Mouse (Mus musculus) thymus, adult 18-20 months (tissue): Measurements from ENCODE around the gene Zfp704.

Experiments used
- DNase-seq, 2 experiments: peaks; one replicate each; pipeline ENCODE4 v3.0.0; 2022; ENCODE audit warnings: mixed read lengths in 2 of 2

Zfp704 gene

DNA sequence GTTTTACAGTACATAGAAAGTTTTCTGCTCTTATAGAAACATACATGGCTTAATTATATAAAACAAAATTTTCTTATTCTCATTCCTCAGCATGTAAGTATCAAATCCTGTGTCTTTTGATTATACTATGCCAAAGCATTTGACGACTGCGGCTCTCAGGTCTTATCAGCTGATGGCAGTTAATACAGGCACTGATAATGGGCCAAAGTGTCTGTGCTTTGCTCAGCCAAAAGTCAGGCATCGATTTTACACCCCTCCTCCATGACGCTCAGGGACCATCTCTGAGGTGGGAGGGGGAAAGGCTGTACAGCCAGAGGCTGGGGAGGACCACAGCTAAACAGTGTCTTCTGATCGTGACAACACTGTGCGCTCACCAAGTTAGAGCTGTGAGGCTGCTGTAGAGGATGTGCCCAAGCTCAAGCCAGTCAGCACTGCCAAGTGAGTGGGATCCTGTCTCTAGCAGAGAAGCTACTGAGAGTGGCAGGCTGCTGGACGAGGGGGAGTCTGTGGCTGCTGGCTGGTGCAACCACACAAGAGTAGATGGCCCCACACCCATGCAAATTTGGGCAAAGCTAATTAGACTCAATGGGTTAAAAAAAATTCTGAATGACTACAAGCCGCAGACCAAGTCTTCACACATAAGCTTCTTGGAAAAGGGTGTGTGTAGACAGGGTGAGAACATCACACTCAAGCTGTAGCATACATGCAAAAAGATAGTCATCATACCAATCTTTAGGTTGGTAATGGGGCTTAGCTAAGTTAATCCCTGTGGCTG is 155.1 kb downstream of the Zfp704 start:
- no peak for DNase-seq

DNA sequence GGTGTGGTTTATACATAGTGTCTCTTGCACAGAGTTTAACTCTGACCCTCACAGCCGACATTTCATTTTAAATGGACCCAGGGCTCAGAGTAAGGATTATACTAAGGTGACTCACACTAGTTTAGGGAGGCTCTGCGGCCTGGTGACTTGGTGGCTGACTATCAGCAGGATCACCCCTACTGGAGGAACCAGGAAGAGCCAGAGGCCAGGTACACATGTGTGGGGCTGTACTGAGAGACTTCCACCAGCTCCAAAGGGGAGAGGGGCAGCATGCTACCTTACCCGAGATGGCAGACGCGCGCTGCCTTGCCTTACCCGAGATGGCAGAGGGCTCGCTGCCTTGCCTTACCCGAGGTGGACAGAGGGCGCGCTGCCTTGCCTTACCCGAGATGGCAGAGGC is 159.4 kb downstream of the Zfp704 start:
- DNase-seq = no peak

GRCm38 (mm10) chr3:9449261-9450007 is 160.5 kb downstream of the Zfp704 start:
- no peak for DNase-seq

DNA sequence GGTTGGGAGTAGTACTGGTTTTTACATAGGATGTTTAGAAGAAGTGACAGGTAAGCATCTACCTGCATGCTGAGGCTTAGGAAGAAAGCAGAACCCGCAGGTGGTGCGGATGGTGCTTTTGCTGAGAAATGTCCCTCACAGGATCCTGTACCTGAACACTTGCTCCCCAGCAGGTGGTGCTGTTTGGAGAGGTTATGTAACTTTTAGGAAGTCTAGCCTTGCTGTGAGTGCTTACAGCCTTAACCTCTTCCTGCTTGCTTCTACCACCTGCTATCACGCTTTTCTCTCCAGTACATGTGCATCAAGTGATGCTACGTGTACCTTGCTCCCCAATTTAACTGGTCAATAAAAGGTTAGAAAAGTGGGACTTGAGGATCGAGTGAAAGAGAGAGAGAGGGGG is 161.3 kb downstream of the Zfp704 start:
- DNase-seq = no peak

- no peak for DNase-seq
Observed at GRCm38 (mm10) chr3:9444558-9444957, 165.3 kb downstream of the Zfp704 start.

- no peak for DNase-seq
Observed at GRCm38 (mm10) chr3:9443981-9444380, 165.9 kb downstream of the Zfp704 start.

DNA sequence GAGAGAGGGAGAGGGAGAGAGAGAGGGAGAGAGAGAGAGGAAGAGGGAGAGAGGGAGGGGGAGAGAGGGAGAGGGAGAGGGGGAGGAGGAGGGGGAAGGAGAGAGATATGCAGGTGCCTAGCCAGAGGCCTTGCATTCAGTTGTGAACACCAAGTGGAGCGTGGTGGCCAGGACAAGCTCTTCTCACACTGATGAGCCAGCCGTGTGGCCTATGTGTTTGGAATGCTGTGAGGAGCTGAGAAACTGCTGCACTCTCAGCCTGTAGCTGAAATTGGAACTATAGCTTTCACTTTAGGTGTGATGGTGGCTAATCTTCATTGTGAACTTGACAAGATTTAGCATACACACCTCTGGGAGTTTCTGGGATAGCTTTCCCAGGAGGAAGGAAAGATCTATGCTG is 166.4 kb downstream of the Zfp704 start:
- no peak for DNase-seq

GRCm38 (mm10) chr3:9441566-9442540 is 168.0 kb downstream of the Zfp704 start:
- DNase-seq = no peak

- DNase-seq = no peak
Observed at GRCm38 (mm10) chr3:9440466-9440865, 169.4 kb downstream of the Zfp704 start.

GRCm38 (mm10) chr3:9439619-9440286 is 170.1 kb downstream of the Zfp704 start:
- no peak for DNase-seq

DNA sequence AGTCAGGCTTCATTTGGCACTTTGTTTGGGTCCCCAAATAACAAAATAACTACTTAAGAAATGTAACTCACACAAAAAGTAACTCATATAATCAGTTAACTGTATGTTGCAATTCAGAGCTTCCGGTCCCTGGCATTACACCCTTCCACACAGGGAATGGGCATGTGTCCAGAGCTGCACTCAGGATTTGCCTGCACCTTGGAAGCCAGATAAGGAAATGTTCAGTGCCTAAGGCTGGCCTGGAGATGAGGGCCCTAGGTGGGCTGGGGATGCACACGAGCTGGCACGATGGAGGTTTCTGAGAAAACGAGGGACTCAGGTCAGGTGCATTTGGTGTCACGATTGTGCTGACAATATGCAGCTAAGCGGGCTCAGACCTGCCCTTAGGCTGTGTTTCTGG is 173.6 kb downstream of the Zfp704 start:
- DNase-seq = no peak

DNA sequence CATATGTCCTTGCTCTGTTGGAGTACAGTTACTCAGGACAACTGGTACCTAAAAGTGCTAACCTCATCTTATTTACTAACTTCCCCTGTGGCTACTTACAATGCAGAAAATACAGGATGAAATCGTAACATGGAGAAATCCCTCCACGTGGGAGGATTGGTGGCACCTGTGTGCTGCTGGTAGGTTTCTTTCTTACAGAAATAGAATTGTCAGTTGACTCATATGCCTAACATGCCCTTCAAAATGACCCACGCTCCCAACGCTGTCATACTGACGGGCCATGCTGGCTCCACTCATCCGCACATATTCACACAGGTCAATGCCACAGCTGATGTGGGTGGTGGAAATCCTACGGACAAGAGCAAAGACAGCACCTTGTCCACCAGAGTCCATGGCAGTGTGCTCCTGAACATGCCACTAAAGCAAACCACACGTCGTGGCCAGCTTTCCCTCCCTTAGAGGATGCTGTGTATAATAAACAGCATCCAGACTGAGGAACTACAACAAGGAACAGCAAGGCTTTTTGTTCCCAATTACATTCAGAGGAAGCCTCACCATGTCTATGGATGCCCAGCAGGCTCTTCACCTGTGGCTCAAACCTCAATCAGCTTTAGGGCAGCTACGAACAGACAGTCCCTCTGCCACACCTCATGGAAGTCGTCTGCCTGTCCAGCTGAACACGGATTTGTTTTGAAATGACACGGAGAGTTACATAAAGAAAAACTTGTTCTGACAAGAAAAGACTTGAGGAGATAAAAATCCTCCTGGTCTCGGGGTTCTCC is 175.3 kb downstream of the Zfp704 start:
- no peak for DNase-seq

DNA sequence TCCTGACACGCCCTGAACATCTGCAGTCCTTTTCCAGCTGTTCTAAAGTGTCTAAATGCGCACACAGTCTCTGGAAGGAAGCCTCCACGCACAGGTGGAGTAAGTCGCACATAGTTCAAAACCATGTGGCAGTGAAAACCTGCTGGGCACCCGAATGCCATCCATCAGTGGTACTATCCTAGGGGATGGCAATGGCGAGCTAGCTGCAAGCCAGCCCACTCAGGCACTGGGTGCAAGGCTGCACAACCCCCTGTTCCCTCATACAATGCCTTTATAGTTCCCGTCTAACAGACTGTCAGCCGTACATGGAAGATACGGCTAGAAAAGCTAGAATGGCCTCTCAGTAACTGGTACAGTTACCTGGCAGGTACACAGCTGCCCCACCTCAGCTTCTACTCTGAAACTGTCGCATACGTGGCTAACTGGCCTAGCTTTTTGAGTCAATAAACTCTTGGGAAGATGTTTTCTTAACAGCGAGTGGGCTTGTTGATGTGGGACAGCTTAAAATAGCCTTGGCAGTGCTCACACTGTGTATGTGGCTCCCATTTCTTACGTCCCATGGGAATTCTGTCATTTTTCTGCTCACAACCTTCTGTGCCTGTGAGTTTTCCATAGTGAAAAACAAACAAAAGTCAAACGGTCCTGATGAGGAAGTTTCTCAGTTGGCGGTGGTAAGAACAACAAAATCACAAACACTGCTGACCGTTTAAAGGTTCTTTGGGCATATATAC is 176.9 kb downstream of the Zfp704 start:
- DNase-seq = no peak

GRCm38 (mm10) chr3:9432226-9432625 is 177.7 kb downstream of the Zfp704 start:
- no peak for DNase-seq

- DNase-seq = no peak
Observed at GRCm38 (mm10) chr3:9429946-9430345, 179.9 kb downstream of the Zfp704 start.

GRCm38 (mm10) chr3:9427826-9428225 is 182.1 kb downstream of the Zfp704 start:
- DNase-seq = no peak

DNA sequence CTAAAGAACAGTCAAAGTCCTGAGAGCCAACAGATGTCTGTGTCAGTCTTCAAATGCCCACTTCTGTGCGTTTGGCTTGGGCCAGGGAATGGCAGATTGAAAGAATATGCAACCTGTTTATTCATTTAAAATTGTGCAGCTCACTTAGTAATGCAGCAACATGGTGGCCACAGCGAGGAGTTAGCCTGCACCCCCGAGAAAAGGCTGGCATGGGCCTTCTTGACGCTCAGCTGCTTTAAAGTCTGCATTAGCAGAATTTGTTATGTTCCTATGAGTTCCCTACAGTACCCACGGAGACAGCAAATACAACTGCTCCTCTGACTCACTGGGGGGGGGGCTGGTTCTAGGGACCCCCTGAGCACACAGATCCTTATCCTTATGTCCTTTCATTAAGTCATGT is 184.2 kb downstream of the Zfp704 start:
- DNase-seq = no peak

DNA sequence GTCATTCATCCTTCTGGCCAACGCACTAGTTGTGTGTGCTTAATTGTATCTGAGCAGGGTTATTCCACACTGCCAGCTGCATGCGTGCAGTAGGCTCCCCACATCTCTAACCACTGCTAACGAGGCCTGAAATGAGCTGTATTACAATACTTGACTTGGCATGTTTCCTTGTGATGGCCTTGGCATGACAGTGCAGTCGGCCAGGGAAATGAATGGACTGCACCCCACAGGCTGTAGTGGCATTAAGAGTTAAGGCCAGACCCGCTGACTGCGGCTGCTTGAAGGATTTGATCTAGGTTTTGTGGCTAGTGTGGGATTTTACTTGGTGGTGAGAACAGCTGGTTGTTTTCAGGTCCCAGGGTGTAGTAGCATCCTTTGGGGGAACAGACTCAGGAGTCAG is 185.2 kb downstream of the Zfp704 start:
- no peak for DNase-seq

GRCm38 (mm10) chr3:9423669-9424068 is 186.2 kb downstream of the Zfp704 start:
- DNase-seq = no peak

DNA sequence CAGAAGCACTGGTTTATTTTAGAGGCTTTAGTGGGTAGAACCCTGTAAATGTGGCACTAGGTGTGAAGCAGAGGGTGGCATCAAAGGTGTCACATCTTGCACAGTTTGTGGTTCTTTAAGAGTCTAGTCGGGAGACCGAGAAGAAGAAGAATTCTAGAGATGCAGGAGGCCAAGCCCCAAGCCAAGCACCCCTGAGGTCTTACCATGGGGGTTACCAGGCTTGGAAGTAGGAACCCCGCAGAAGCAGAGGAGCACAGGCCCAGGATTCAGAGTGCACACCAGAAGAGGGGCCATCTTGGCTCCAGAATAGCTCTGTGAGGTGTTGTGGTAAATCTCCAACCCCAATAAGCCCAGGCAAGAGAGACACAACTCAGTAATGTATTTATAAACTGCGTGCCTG is 201.0 kb downstream of the Zfp704 start:
- DNase-seq = no peak

- no peak for DNase-seq
Observed at GRCm38 (mm10) chr3:9407801-9408200, 202.1 kb downstream of the Zfp704 start.
